Mouse (Mus musculus) neutrophil, adult 5-6 weeks (primary cell): ENCODE data around the gene Vmn1r197. TPM values are rescaled to one million over a fixed set of nuclear protein-coding genes. Genes with fewer than 3 reads are reported as not detected.
"Not testable (repeated sequence)": the region's sequence is repeated elsewhere in the genome, so short reads cannot be mapped to it uniquely, and the experiment has no call there.

Source experiments
- ATAC-seq: fragments of 151-379, 151-347 bp; 2 replicates; pipeline ENCODE4 v1.8.0; 2017; ENCODE audit warnings: mild to moderate bottlenecking, moderate TSS enrichment; ENCODE audit not compliant: insufficient number of reproducible peaks, poor library complexity, low FRiP score, severe bottlenecking; ENCODE audit errors: extremely low read depth
- total RNA-seq: library from RNA; stranded (forward); fragments of 200-1000 nt; gene quantifications from 2 replicates; pipeline ENCODE4 v1.2.3, GENCODE M21; 2017

Vmn1r197 gene
- total RNA-seq: not detected in 2 replicates

DNA sequence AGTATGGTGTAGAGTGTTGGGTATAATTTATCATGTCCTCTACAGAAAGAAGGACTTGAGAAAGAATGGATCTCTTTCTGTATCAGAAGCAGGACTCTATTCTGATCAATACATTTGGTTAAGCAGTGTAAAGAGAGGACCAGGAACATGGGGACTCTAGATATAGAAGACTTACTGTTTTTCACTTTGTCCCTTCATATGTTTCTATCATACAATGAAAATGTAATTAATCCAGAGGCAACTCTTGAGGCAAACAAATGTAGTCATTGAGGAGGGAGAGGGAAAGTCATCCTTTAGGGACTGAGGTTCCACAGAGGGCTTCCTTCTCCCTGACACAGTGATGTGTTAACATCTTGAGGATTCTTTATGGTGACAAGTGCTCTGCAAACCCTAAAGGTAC, at the start of gene Vmn1r197:
TSS of gene Vmn1r197 (plus strand) at position 301 of the 400 bp plus-strand sequence.
- ATAC-seq: no peak

DNA sequence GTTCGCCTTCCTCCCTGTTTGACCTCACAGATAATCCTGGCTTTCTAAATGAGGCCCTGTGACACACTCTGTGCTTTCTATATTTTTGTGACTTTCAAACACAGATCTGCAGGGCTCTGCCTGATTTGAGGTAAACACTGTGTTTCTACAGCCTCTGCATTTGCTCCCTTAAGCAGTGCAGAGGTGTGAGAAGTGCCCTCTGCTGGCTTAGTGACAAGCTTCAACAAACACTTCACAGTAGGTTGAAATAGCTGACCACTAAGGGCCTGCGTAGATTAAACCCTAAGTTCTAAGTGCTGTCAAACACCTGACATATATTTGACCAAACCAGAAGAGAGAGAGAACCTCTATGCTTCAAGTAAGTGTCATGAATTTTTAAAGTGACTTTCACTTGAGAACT, 39.8 kb upstream of the Vmn1r197 start:
- ATAC-seq: no peak

DNA sequence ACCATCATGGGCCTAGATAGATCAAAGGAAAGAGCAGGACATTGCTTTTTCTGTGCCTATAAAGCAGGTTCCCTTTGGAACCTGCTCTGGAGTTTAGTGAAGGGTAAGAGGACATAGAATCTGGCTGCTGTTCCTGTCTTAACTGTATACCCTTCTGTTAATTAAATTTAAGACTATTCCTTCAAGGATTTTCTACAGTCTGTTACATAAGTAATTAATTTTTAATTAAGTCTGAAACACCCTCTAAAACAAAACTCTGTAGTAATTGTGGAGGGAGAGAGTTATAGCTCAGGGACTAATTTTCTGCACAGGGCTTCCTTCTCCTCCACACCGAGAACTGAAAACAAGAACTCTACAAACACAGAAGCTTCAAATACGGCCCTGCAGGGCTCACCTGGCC, 34.8 kb upstream of the Vmn1r197 start, which contains the start of gene Vmn1r196:
TSS of gene Vmn1r196 (plus strand) at position 301 of the 400 bp plus-strand sequence.
- no peak for ATAC-seq

DNA sequence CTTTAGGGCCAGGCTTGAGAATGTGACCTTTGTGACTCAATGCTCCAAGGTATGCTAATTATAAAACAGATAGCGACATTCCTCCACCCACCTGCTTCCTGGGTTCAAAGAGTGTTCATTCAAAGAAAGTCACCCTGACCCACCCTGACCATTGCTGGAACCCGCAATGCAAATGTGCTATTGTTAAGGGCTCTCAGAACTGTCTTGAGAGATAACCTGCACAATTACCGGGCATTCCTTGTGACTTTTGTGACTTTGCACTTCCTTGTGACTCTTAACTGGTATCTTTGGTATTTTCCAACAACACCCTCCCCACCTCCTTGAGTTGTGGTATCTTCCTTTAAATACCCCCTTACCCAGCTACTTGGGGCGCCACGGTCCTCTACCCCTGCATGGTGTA, 16.3 kb upstream of the Vmn1r197 start:
- ATAC-seq: not testable (repeated sequence)

DNA sequence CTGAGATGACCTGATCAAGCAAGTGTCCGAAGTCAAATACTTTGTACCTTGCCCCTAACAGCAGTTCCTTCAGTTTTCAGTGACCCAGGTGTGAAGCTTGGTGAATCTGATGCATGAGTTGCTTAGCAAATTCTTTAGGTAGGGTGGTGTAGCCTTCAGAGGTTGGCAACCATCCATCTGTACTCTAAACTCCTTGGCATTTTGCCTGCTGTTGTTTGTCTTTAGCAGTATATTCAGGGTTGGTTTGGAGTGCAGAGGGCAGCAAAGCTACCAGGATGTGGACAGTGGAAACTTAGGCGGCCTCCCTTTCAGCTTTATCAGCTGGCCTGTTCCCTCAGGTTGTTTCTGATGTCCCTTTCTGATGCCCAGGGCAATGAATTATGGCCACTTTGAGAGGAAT, 9.0 kb upstream of the Vmn1r197 start:
- no peak for ATAC-seq

DNA sequence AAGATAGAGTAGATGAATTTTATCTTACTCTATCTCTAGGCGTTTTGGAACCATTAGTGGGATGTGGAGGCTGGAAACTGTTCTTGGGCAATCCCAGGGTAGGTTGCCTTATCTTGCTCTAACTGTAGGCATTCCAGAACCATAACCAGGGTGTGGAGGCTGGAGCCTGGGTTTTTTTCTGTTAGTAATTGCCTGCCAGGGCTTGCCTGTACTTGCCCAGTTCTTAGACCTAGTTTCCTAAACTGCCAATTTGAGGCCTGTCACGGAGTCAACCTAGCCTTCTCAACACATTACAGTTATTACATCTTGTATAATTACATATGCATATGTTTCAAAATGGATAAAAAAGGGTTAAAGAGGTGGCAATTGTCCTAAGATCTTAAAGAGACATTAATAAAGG, 7.0 kb upstream of the Vmn1r197 start:
- no peak for ATAC-seq

DNA sequence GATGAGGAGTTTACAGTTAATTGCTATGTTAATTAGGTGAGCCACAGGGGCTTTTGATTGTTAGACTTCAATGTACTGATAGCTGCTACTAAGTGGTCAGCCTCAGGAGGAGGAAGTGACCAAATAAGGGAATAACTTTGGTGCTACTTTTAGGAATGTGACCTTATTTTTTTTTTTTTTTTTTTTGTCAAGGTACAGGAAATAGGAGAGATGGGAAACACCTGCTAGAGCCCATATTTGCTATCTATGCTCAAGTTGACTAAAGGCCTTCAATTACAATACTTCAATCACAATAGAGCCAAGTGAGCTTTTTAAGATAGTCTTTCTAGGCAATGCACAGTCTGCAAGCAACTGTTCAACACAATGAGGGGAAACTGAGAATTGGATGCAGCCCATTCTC, 4.3 kb upstream of the Vmn1r197 start:
- ATAC-seq: no peak

DNA sequence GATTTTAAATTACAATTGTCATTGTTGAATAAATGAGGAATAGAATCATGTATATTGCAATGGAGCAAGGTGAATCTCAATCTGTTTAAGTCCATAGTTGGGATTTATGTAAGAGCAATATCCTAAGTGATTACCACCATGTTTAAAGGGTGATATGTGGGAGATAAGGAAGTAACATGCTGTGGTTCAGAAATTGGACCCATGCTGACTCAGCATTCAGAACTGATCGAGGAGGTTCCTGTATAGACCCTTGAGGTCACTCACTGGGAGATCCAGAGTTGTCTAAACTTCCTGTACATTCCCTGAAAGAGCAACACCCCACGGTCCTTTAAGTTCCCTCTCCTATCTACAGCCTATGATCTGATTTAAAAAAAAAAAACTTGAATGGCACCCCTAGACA, 8.9 kb downstream of the Vmn1r197 start:
- ATAC-seq: no peak

DNA sequence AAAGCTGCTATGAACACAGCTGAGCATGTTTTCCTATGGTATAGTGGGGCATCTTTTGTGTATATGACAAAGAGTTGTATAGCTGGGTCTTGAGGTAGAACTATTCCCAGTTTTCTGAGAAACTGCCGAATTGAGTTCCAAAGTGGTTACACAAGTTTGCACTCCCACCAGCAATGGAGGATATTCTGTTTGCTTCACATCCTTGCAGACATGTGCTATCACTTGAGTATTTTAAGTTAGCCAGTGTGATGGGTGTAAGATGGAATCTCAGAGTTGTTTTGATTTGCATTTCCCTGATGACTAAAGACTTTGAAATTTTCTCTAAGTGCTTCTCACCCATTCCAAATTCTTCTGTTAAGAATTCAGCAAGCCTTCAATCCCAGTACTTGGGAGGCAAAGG, 11.2 kb downstream of the Vmn1r197 start:
- no peak for ATAC-seq

DNA sequence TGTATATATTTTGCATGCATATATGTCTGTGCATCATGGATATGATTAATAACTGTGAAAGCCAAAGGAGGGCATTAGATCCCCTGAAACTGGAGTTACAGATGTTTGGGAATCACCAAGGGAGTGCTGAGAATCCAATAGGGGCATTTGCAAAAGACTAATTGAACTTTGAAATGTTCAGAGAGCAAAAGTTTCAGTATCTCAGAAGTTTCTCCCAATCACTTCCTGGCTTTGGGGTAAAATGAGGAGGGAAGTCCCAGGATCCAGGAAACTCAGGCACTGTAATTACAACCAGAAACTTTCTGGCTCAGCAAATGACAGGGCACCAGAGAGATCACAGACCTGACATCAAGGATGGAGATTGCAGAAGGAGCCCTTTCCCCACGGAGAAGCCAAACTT, 25.7 kb downstream of the Vmn1r197 start, which contains the start of gene Vmn1r198:
TSS of gene Vmn1r198 (plus strand) at position 301 of the 400 bp plus-strand sequence.
- ATAC-seq: no peak

DNA sequence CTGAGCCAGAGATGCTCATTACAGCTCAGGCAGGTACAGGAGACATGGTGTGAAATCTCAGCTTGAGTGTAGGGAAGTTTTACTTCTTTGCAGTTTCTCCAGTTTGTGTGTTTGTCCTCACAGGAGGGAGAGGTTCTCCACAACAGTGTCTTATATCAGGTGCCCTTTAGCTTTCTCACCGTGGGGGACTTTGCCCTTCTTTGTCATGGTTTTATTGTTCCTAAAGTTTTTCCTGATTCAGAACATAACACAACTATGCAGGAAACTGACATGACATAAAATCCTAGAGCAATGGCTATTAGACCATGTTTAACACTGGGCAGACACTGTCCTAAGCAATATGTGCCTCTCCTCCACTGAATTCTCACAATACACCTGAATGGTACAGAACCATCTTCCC, 26.4 kb downstream of the Vmn1r197 start:
- ATAC-seq: no peak

DNA sequence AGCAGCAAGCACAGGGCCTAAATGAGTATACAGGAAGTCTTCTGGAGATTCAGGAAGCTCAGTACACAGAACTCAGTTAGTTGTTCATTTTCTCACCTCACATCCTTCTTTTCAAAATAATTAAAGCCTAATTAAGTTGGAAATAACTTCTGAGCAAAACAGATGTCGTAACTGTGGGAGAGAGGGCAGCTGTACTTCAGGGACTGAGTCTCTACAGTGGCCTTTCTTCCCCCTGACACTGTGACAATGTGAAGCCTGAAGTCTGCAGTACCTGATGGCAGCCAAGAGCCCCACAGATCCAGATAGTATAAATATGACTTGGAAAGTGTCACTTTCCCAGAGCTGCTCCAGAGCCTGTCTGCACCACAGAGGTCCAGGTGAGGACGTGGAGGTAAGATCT, 55.1 kb downstream of the Vmn1r197 start, which contains the start of gene Vmn1r199:
TSS of gene Vmn1r199 (plus strand) at position 301 of the 400 bp plus-strand sequence.
- ATAC-seq: no peak

DNA sequence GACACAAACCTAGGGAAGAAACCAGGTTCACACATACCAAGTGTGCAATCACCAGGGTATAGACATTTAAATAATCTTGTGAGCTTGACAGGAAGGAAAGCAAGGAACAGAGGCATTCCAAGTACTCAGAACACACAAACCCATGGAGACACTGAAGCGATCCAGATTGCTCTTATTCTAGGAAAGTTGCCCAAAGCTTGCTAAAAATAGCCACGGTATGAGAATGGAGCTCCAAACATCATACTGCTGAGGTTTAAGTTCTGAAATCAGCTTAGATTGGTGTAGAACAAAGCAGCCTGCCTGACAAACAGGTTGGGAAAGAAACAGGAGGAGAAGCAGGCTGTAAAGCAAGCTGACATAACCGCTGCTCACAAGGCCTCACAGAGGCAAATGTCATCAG, 56.7 kb downstream of the Vmn1r197 start:
- not testable (repeated sequence) for ATAC-seq

Other genes with a start within 250 kb of the Vmn1r197 start
- not detected in 2 replicates for gene Vmn1r188, start 240.1 kb upstream of the Vmn1r197 start, total RNA-seq
- gene Vmn1r189, start 218.8 kb upstream of the Vmn1r197 start, total RNA-seq: 0.25 TPM in 1 of 2 replicates, not detected in the other
- not detected in 2 replicates for gene Vmn1r191, start 140.6 kb upstream of the Vmn1r197 start, total RNA-seq
- gene Vmn1r192, start 133.4 kb upstream of the Vmn1r197 start, total RNA-seq: 0.12 TPM in 1 of 2 replicates, not detected in the other
- gene Vmn1r193, start 101.4 kb upstream of the Vmn1r197 start, total RNA-seq: 0.12 TPM in 1 of 2 replicates, not detected in the other
- gene Vmn1r194, start 80.4 kb upstream of the Vmn1r197 start, total RNA-seq: 0.93 TPM in 1 of 2 replicates, not detected in the other
- gene Vmn1r195, start 54.1 kb upstream of the Vmn1r197 start, total RNA-seq: not detected in 2 replicates
- not detected in 2 replicates for gene Vmn1r196, start 34.7 kb upstream of the Vmn1r197 start, total RNA-seq
- 0.12 TPM in 2 replicates for gene Vmn1r198, start 25.8 kb downstream of the Vmn1r197 start, total RNA-seq
- gene Vmn1r199, start 55.2 kb downstream of the Vmn1r197 start, total RNA-seq: not detected in 2 replicates
- gene Vmn1r200, start 65.8 kb downstream of the Vmn1r197 start, total RNA-seq: not detected in 2 replicates
- not detected in 2 replicates for gene Vmn1r201, start 147.3 kb downstream of the Vmn1r197 start, total RNA-seq
- gene Vmn1r202, start 180.8 kb downstream of the Vmn1r197 start, total RNA-seq: not detected in 2 replicates
- gene Vmn1r203, start 193.5 kb downstream of the Vmn1r197 start, total RNA-seq: 0.25 TPM in 1 of 2 replicates, not detected in the other
- gene Vmn1r204, start 228.6 kb downstream of the Vmn1r197 start, total RNA-seq: not detected in 2 replicates